Mouse (Mus musculus): ENCODE data around the gene Gm2381. TPM values are rescaled to one million over a fixed set of nuclear protein-coding genes. Genes with fewer than 3 reads are reported as not detected.
"Not testable (repeated sequence)": the region's sequence is repeated elsewhere in the genome, so short reads cannot be mapped to it uniquely, and the experiment has no call there.

Gene Gm2381
- not detected in 2 replicates for polyA plus RNA-seq (2012; rRNA removed)

- not testable (repeated sequence) for H3K27me3 ChIP-seq (ENCODE audit: control insufficient read depth, insufficient read depth, low read length)
Measured at GRCm38 (mm10) chr7:42866801-42867458, at the start of gene Gm2381. Gene Gm2381 (minus strand): TSS chr7:42867234.

GRCm38 (mm10) chr7:42898067-42898466, 31.0 kb upstream of the Gm2381 start:
- not testable (repeated sequence) for H3K4me1 ChIP-seq (ENCODE audit: control insufficient read depth, insufficient read depth, insufficient read length); H3K4me3 ChIP-seq (ENCODE audit: extremely low read depth, insufficient read depth, insufficient read length); H3K36me3 ChIP-seq (ENCODE audit: control insufficient read depth, insufficient read depth, low read length); DNase-seq (ENCODE audit: low read depth in 1 of 2, low spot score in 2 of 2); H3K27me3 ChIP-seq (ENCODE audit: control insufficient read depth, insufficient read depth, low read length); H3K27ac ChIP-seq (ENCODE audit: insufficient read depth, low read length)
- 96% methylated on average over 2 of the region's 2 CpGs for WGBS

More at GRCm38 (mm10) chr7:42866801-42867458, at the start of gene Gm2381:
- not testable (repeated sequence) for H3K4me3 ChIP-seq (ENCODE audit: extremely low read depth, insufficient read depth, insufficient read length); H3K4me1 ChIP-seq (ENCODE audit: control insufficient read depth, insufficient read depth, insufficient read length); H3K27ac ChIP-seq (ENCODE audit: insufficient read depth, low read length); H3K36me3 ChIP-seq (ENCODE audit: control insufficient read depth, insufficient read depth, low read length); DNase-seq (ENCODE audit: low read depth in 1 of 2, low spot score in 2 of 2)
- 83% methylated on average over 8 of the region's 8 CpGs for WGBS

GRCm38 (mm10) chr7:42878090-42878489, 11.1 kb upstream of the Gm2381 start:
- no peak for DNase-seq (ENCODE audit: low read depth in 1 of 2, low spot score in 2 of 2)
- Histone ChIP-seq H3K27ac (ENCODE audit: insufficient read depth, low read length) (no peak overlapping the region), H3K4me1 (ENCODE audit: control insufficient read depth, insufficient read depth, insufficient read length) (no peaks in the 10 kb centered on the region), H3K27me3 (ENCODE audit: control insufficient read depth, insufficient read depth, low read length) (no peaks in the 10 kb centered on the region), H3K4me3 (ENCODE audit: extremely low read depth, insufficient read depth, insufficient read length) (no peak overlapping the region), H3K36me3 (ENCODE audit: control insufficient read depth, insufficient read depth, low read length) (no peaks in the 10 kb centered on the region)
- WGBS = 47% methylated on average over 23 of the region's 23 CpGs
- TF ChIP-seq POLR2A (IDR thresholded peaks at IDR 0.05; ENCODE audit: low read depth, low read length) = no peak
- no peak for TF ChIP-seq CTCF (IDR thresholded peaks at IDR 0.05; ENCODE audit: extremely low read depth, insufficient read depth, insufficient read length, insufficient replicate concordance)

- DNase-seq (ENCODE audit: low read depth in 1 of 2, low spot score in 2 of 2); H3K27ac ChIP-seq (ENCODE audit: insufficient read depth, low read length); H3K4me1 ChIP-seq (ENCODE audit: control insufficient read depth, insufficient read depth, insufficient read length); H3K4me3 ChIP-seq (ENCODE audit: extremely low read depth, insufficient read depth, insufficient read length); H3K27me3 ChIP-seq (ENCODE audit: control insufficient read depth, insufficient read depth, low read length); H3K36me3 ChIP-seq (ENCODE audit: control insufficient read depth, insufficient read depth, low read length): not testable (repeated sequence)
Measured at GRCm38 (mm10) chr7:42838366-42838765, 28.7 kb downstream of the Gm2381 start.

- 77% methylated on average over 3 of the region's 3 CpGs for WGBS
- no peak overlapping the region for H3K27ac ChIP-seq (ENCODE audit: insufficient read depth, low read length)
- H3K4me3 ChIP-seq (ENCODE audit: extremely low read depth, insufficient read depth, insufficient read length) = no peak overlapping the region
- no peaks in the 10 kb centered on the region for H3K4me1 ChIP-seq (ENCODE audit: control insufficient read depth, insufficient read depth, insufficient read length)
- no peak for TF ChIP-seq POLR2A (IDR thresholded peaks at IDR 0.05; ENCODE audit: low read depth, low read length)
- no peak for TF ChIP-seq CTCF (IDR thresholded peaks at IDR 0.05; ENCODE audit: extremely low read depth, insufficient read depth, insufficient read length, insufficient replicate concordance)
- no peaks in the 10 kb centered on the region for H3K36me3 ChIP-seq (ENCODE audit: control insufficient read depth, insufficient read depth, low read length)
- no peak for DNase-seq (ENCODE audit: low read depth in 1 of 2, low spot score in 2 of 2)
- H3K27me3 ChIP-seq (ENCODE audit: control insufficient read depth, insufficient read depth, low read length) = no peaks in the 10 kb centered on the region
Measured at GRCm38 (mm10) chr7:42832221-42832620, 34.8 kb downstream of the Gm2381 start.

GRCm38 (mm10) chr7:42793425-42793824, 73.6 kb downstream of the Gm2381 start, which contains the start of gene Vmn2r62:
Gene Vmn2r62 (minus strand): TSS chr7:42793525.
- H3K4me3 ChIP-seq (ENCODE audit: extremely low read depth, insufficient read depth, insufficient read length); H3K27ac ChIP-seq (ENCODE audit: insufficient read depth, low read length); H3K36me3 ChIP-seq (ENCODE audit: control insufficient read depth, insufficient read depth, low read length); H3K4me1 ChIP-seq (ENCODE audit: control insufficient read depth, insufficient read depth, insufficient read length); H3K27me3 ChIP-seq (ENCODE audit: control insufficient read depth, insufficient read depth, low read length); DNase-seq (ENCODE audit: low read depth in 1 of 2, low spot score in 2 of 2): not testable (repeated sequence)
- no CpG with 5 or more reads among the region's 1 CpGs for WGBS

Other genes starting within 250 kb of the Gm2381 start
- gene Zfp976, start 224.6 kb downstream of the Gm2381 start, polyA plus RNA-seq (2012; rRNA removed) = 0.05 and 0.08 TPM in 2 replicates
- gene Zfp975, start 174.5 kb downstream of the Gm2381 start, polyA plus RNA-seq (2012; rRNA removed) = 0.07 and 0.32 TPM in 2 replicates
- gene Gm17067, start 140.2 kb downstream of the Gm2381 start, polyA plus RNA-seq (2012; rRNA removed) = not detected in 2 replicates
- gene Vmn2r62, start 73.7 kb downstream of the Gm2381 start, polyA plus RNA-seq (2012; rRNA removed) = not detected in 2 replicates
- gene Vmn2r63, start 66.6 kb upstream of the Gm2381 start, polyA plus RNA-seq (2012; rRNA removed) = not detected in 2 replicates
- not detected in 2 replicates for gene Gm9268, start 151.5 kb upstream of the Gm2381 start, polyA plus RNA-seq (2012; rRNA removed)
- gene Zfp936, start 247.0 kb upstream of the Gm2381 start, polyA plus RNA-seq (2012; rRNA removed) = not detected in 2 replicates